Mouse (Mus musculus) MEL (cell line): Measurements from ENCODE around the gene Prrc2b.

Experiments
- CTCF ChIP-seq, 3 experiments: IDR thresholded peaks in 2 of 3; conservative IDR thresholded peaks in 1 of 3; 2 replicates each; pipeline ENCODE4 v1.5.1; 2011 to 2012; ENCODE audit warnings: low read length in 3 of 3, low read depth in 2 of 3, mild to moderate bottlenecking in 2 of 3, improper control_type of control experiment in 1 of 3, inconsistent platforms in 1 of 3, mixed read lengths in 1 of 3, moderate library complexity in 1 of 3; ENCODE audit not compliant: control insufficient read depth in 1 of 3, insufficient read depth in 1 of 3, poor library complexity in 1 of 3, severe bottlenecking in 1 of 3
- E2F4 ChIP-seq: IDR thresholded peaks from 2 replicates; pipeline ENCODE4 v1.6.1; 2011; ENCODE audit warnings: low read depth, low read length, improper control_type of control experiment, borderline replicate concordance
- ELF1 ChIP-seq: IDR thresholded peaks from 2 replicates; pipeline ENCODE4 v1.6.1; 2014; ENCODE audit warnings: low read depth, mild to moderate bottlenecking, inconsistent platforms, low read length, improper control_type of control experiment, moderate library complexity
- GABPA ChIP-seq: IDR thresholded peaks from 2 replicates; pipeline ENCODE4 v1.6.1; 2012; ENCODE audit warnings: low read depth, mild to moderate bottlenecking, inconsistent platforms, low read length, improper control_type of control experiment, moderate library complexity
- GATA1 ChIP-seq: IDR thresholded peaks from 2 replicates; pipeline ENCODE4 v1.6.1; 2011; ENCODE audit warnings: low read depth, low read length, improper control_type of control experiment
- MAX ChIP-seq: IDR thresholded peaks from 2 replicates; pipeline ENCODE4 v1.6.1; 2011; ENCODE audit warnings: low read length, improper control_type of control experiment
- MAZ ChIP-seq: IDR thresholded peaks from 2 replicates; pipeline ENCODE4 v1.6.1; 2012; ENCODE audit warnings: low read depth, mild to moderate bottlenecking, inconsistent platforms, low read length, improper control_type of control experiment
- MXI1 ChIP-seq: IDR thresholded peaks from 2 replicates; pipeline ENCODE4 v1.6.1; 2011; ENCODE audit warnings: mild to moderate bottlenecking, low read depth, low read length, improper control_type of control experiment
- USF1 ChIP-seq: IDR thresholded peaks from 2 replicates; pipeline ENCODE4 v1.6.1; 2014; ENCODE audit warnings: low read depth, mild to moderate bottlenecking, inconsistent platforms, low read length, improper control_type of control experiment, moderate library complexity
- USF2 ChIP-seq, 2 experiments: IDR thresholded peaks; 2 replicates each; pipeline ENCODE4 v1.6.1; 2011 to 2012; ENCODE audit warnings: improper control_type of control experiment in 2 of 2, low read length in 2 of 2, borderline replicate concordance in 1 of 2, inconsistent platforms in 1 of 2, low read depth in 1 of 2, mild to moderate bottlenecking in 1 of 2; ENCODE audit not compliant: insufficient read depth in 1 of 2
- ZC3H11A ChIP-seq: IDR thresholded peaks from 2 replicates; pipeline ENCODE4 v1.6.1; 2012; ENCODE audit warnings: low read depth, mild to moderate bottlenecking, inconsistent platforms, low read length, improper control_type of control experiment
- ZMIZ1 ChIP-seq: IDR thresholded peaks from 2 replicates; pipeline ENCODE4 v1.6.1; 2012; ENCODE audit warnings: low read depth, mild to moderate bottlenecking, inconsistent platforms, low read length, improper control_type of control experiment, moderate library complexity

- TF ChIP-seq MAZ (no peak), CTCF (IDR thresholded peaks at IDR 0.05 in 2 of 3, conservative IDR thresholded peaks at IDR 0.05 in 1 of 3; ENCODE audit: control insufficient read depth in 1 of 3, insufficient read depth in 1 of 3, low read depth in 2 of 3, low read length in 3 of 3, poor library complexity in 1 of 3, severe bottlenecking in 1 of 3) (no peak), ELF1 (no peak), MAX (no peak), E2F4 (no peak), MXI1 (no peak), GATA1 (no peak), USF1 (no peak), ZMIZ1 (no peak), ZC3H11A (no peak), USF2 (IDR thresholded peaks at IDR 0.05; ENCODE audit: borderline replicate concordance in 1 of 2, insufficient read depth in 1 of 2, low read depth in 1 of 2, low read length in 2 of 2) (no peak), GABPA (no peak)
Measured at GRCm38 (mm10) chr2:32198977-32199376, 48.1 kb downstream of the Prrc2b start.
